Mouse (Mus musculus): ENCODE results near the gene Nr6a1.

Nr6a1 gene

DNA sequence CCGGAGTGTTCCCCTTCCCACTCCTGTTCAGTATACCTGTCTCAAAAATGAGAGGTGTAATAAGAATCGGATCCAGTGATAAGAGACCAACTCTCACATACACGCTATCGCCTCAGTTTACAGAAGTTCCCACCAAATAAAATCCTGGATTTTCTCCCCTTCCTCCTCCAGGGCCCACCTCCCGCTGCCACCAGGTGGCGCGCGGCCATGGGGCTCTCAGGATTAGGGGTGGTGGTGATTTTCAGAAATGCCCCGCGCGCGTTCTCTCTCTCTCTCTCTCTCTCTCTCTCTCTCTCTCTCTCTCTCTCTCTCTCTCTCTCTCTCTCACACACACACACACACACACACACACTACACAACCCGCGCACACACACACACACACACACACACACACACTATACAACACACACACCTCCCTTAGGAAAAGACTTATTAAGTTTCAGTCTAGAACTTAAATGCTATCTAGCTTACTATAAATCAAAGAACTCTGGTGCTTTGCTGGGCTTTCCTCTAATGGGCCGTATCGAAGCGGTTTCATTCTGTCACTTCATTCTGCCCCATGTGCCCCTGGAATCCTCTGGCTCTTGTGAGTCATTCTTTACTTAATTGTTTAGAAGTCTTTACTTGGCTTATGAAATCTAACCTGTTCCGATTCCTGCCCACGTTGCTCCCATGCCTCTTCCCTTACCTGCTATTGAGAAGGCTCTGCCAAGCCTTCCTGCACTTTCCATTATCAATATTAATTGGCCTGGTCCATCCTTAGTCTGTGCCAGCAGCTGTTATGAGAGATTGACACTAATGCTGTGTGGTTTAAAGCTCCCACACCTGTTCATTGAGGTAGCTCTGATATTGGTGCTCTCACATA is at the start of gene Nr6a1:
Nr6a1 (minus strand) TSS at position 574 of the 865 bp plus-strand sequence.
- peak; percentile 93 for DNase-seq (ENCODE audit: low read depth)

GRCm38 (mm10) chr2:38975941-38976805 is 48.7 kb upstream of the Nr6a1 start:
- no peak for DNase-seq (ENCODE audit: low read depth)

GRCm38 (mm10) chr2:38975181-38975580 is 47.7 kb upstream of the Nr6a1 start:
- no peak for DNase-seq (ENCODE audit: low read depth)

- DNase-seq (ENCODE audit: low read depth), result peak; percentile 50
These were observed 46.7 kb upstream of the Nr6a1 start for GRCm38 (mm10) chr2:38974171-38974570.

GRCm38 (mm10) chr2:38973701-38974100 is 46.2 kb upstream of the Nr6a1 start:
- DNase-seq (ENCODE audit: low read depth), result peak; percentile 41

DNA sequence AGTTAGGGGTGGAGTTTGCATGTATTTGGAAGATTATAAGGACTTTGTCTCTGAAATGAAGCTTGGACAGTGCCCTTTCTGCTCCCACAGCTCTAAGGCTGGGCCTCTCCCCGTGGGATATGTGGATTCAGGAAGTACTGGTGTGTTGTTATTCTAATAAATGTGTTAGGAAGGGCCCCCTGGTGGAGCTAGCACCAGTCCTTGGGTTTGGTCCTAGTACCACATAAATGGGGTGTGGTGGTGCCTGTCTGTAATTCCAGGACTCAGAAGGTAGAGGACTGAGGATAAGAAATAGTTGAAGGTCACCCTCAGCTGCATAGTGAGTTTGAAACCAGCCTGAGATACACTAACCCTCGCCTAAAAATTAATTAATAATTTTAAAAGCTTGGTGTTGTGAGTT is 45.7 kb upstream of the Nr6a1 start:
- peak; percentile 22 for DNase-seq (ENCODE audit: low read depth)

DNA sequence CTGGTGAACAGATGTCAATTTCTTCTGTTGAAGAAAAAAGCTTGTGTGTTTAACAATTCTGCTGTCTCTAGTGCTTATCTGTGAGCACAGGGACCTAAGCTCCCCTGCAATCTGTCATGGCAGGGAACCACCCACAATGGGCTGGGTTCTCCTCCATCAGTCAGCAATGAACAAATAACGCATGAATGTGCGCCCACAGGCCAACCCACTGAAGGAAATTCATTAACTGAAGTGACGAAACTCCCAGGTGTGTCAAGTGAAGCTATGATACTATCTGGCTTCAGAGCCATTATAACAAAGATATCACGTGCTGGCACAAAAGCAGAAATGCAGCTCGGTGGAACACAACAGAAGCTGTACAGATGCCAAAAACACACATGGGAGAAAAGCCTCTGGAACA is 42.6 kb upstream of the Nr6a1 start:
- no peak for DNase-seq (ENCODE audit: low read depth)

DNA sequence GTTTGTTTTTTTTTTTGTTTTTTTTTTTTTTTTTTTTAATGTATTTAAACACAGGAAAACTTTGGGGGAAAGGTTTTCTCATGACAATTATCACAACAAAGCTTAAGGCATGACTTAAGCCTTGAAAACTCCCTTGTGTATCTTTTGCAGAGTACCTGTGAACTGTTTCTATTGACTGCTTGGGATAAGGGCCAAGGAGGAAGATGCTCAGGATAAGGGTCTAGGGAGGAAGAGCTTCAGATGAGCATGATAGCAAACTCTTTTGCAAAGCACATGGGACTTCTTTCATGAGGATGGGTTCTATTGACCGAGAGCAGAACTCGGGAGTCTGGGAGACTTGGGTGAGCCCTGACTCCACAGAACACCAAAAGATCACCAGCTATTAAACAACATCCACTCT is 42.2 kb upstream of the Nr6a1 start:
- no peak for DNase-seq (ENCODE audit: low read depth)

GRCm38 (mm10) chr2:38964198-38964597 is 36.7 kb upstream of the Nr6a1 start:
- no peak for DNase-seq (ENCODE audit: low read depth)

DNA sequence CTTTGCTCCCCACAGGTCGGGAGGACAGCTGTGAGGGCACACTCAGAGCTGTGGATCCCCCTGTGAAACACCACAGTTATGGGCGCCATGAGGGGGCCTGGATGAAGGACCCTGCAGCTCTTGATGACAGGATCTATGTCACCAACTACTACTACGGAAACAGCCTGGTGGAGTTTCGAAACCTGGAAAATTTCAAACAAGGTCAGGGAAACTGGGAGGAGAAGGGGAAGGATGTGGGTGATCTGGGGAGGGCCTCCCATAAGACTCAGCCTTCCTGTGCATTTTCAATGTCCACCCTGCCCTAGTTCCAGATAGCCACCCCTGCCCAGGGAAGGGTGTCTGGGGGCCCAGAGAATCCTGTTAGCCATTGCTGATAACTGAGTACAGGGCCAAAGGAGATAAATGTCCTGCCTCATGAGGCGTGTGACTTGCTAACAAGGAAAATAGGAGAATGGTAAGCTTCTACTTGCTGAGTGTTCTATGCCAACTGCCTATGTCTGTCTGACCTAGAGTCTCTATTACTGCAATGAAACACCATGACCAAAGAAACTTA is 30.3 kb upstream of the Nr6a1 start:
- no peak for DNase-seq (ENCODE audit: low read depth)

- DNase-seq (ENCODE audit: low read depth), result no peak
These were observed 28.6 kb upstream of the Nr6a1 start for GRCm38 (mm10) chr2:38956062-38956461.

DNA sequence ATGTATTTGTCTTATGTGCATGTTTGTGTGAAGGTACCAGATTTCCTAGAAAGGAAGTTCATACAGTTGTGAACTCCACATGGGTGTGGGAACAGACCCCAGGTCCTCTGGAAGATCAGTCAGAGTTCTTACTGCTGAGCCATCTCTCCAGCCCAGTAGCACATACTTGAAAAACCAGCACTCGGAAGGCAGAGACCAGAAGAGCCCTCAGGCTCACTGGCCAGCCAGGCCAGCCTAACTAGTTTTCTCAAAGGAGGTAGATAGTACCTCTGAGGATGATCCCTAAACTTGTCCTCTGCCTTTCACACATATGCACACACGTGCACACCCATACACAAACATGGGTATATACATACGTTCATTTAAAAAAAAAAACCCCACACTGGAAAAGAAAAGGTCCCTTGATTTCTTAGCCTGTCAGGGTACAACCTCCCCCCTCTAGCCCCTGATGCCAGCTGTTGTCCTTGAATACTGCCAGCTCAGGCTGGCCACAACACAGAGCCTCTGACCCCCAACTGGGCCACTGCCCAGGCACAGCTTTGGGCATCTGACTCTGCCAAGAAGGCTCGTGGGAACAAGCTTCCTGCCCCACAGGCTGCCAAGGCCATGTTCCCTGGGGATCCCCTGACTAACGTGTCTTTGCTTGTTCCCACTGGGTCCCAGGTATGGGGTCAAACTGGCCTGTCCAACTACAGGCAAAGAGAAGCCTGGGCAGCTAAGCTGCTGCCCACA is 25.8 kb upstream of the Nr6a1 start:
- DNase-seq (ENCODE audit: low read depth), result peak; percentile 42

DNA sequence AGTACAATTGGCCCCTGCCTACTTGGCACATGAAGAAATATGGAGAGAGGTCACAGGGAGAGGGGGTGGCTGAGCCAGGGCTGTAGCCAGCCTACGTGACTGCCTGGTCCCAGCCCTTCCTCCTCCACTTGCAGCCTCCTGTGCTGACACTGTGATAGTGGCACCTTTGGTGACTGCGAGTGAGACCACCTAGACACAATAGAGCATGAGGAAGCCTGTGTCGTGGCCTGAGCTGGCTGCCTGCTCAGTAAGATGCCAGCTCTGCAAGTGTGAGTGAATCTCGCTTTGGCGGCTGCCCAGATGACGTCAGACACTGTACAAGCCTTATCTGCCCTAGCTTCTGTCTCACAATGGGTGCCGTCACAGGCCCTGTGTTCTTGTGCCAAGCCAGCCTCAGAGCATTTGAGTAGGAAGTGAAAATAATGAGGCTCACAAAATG is 22.8 kb upstream of the Nr6a1 start:
- DNase-seq (ENCODE audit: low read depth), result peak; percentile 89

GRCm38 (mm10) chr2:38947566-38947965 is 20.1 kb upstream of the Nr6a1 start:
- DNase-seq (ENCODE audit: low read depth), result no peak

DNA sequence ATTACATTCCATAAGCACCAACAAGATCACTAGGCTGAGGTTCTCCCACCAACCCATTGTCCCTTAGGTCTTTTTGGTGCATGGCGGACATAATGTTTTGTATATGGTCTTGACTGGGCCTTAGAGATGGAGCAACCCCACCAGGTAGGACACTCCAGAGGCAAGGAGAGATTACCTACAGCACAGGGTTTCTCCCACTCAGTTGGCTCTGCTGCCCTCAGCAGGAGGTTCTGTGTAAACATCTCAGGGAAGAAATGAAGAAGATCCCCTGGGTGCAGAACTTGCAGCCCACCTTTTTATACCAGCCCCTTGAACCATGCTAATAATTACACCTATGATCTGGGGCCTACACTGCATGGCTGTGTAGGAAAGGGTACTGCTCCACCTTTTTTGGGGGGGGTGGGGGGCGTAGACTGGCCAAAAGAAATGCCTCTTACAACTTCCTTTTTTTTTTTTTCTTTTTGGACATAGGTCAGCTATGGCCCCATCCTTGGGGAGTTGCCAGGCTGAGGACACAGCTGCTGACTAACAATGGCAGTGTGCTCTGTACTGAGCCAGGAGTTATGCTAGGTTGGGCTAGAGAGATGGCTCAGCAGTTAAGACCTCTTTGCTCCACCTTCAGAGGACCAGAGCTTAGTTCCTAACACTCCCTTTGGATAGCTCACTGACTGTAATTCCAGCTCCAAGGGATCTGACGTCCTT is 17.1 kb upstream of the Nr6a1 start:
- peak; percentile 64 for DNase-seq (ENCODE audit: low read depth)

DNA sequence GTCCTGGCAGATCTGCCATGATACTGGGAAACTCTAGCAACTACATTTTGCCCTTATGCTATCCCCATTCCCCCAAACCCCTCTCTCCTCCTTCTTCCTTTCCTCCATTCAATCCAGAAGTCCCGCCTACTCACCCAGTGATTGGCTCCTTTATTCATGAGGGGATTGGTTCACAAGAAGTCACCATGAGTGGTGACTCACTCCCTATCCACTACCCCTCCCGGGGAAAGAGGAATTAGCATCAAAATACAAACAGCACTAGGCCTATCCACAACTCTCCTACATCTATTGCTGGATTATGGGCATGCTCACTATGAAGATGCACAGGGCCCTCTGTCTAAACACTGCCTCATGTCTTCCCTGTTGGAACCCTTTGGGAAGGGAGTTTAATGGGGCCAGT is 16.5 kb upstream of the Nr6a1 start:
- DNase-seq (ENCODE audit: low read depth), result peak; percentile 51

GRCm38 (mm10) chr2:38943161-38943560 is 15.7 kb upstream of the Nr6a1 start:
- DNase-seq (ENCODE audit: low read depth), result no peak

DNA sequence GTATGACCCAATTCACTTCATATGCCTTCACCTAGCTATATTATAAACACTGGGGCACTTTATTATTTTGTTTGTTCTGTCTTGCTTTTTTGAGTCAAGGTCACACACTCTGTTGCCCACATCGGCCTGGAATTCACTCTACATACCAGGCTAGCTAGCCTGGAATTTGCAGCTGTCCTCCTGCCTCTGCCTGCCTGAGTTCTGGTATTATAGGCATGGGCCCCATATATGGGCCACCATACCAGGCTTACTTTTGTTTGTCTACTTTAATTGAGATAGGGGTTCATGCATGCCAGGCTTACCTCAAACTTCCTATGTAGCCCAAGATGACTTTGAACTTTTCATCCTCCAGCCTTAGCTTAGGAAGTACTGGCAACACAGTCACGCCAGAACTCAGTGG is 14.4 kb upstream of the Nr6a1 start:
- DNase-seq (ENCODE audit: low read depth), result no peak

- DNase-seq (ENCODE audit: low read depth), result no peak
These were observed 13.9 kb upstream of the Nr6a1 start for GRCm38 (mm10) chr2:38941426-38941825.

DNA sequence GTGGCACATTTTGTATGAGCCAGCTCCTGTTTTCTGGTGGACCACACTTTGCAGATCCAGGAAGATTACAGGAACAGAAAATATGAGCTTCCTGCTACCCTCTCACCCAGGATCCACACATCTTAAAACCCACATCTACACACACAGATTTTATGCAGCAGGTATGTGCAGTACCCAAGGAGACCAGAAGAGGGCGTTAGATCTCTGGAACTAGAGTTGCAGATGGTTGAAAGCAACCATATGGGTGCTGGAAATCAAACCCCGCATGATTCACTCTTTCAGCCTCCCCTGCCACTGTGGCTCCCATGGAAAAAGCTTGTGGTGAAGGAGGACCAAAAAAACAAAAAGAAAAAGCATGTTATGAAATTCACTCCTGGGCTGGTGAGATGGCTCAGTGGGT is 11.6 kb upstream of the Nr6a1 start:
- DNase-seq (ENCODE audit: low read depth), result no peak

DNA sequence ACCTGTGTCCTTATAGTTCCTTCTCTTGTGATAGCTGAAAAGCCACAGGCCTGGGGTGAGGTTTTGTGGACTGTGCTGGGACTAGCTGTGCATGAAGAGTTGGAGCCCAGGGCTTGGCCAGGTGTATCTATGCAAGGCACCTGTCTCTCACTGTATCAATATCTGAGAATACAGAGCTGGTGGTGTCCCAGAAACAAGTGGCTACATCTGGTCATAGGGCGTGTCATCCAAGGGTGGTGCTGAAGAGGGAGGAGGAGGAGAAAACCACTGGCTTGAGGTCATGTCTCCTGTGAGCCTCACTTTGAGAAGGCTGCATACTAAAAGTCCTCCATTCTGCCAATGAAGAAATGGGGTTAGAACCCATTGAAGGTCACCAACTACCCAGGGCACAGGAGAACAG is 10.5 kb upstream of the Nr6a1 start:
- no peak for DNase-seq (ENCODE audit: low read depth)

Measured in NIH3T3 (cell line).